Mouse (Mus musculus): ENCODE results near the gene Sgk1.
A peak's percentile ranks its signal among the peaks of the same experiment; 100 is the strongest.

Gene Sgk1

DNA sequence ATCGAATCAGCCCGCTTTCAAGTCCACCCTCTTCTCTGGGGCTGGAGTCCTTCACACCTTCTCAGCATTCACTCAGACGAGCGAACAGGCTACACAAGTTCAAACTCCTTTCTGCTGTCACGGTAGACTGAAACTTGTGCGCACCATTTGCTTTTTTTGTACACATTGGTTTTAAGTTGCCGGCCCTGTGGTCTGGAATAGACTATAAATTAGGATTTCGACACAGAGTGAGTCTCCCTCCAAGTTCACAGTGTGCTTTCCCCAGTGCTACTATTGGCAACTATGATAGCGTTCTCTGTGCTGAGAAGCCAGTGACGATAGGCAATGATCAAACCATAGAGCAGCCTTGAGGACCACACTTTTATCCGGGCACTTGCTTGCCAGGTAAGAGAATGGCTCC is 91.7 kb downstream of the Sgk1 start:
- DNase-seq (ENCODE audit: low read depth, low spot score), result no peak

DNA sequence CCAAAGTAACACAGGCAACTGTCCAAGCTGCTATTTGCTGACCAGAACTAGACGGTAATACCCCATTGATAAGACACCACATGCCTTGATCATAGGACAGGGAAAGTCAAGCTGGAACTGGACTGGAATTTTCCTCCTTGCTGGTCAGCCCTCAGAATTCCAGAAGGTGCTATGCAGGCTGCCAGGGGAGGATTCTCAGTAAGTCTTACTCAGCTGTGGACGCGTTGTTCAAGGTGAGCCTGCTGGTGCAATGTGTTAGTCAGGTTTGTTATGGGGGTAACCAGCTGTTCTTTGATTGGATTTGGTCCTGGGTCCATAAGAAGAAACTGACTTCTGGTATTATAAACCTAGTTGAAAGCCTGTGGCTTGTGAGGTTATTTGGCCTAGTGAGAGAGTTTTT is 92.8 kb downstream of the Sgk1 start:
- no peak for DNase-seq (ENCODE audit: low read depth, low spot score)

DNA sequence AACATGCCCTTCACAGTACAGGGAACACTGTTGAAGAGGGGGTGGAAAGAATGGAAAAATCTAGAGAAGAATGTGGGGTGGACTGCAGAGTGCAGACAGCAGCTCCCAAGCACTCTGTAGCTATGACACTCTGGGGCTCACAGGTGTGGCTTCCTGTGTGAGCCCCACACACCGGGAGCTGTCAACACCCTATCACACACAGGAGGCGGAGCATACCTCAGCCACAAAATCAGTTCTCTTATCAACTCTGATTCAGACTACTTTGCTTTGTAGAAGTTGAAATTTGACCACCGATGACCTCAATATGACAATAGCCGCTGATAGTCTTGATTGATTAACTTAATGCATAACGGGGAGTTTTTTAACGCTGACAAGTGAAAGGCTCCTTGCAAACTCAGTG is 93.4 kb downstream of the Sgk1 start:
- DNase-seq (ENCODE audit: low read depth, low spot score), result peak; percentile 52

DNA sequence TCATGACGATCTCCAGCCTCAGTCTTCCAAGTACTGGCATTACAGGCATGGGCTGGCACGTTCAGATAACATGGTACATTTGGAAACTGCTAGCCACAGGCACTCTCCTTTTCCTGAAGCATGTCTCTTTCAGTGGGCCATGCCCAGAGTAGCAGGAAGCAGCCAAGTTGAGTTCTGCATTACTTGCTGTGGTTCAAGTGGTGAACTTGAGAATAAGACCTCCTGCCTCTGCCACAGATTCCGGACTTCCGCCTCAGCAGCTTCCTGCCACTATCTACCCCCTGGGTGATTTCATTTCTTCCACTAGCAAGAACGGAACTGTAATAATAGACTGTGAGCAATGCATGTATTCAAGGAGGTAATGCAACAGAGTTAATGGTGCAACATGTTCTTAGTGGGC is 94.3 kb downstream of the Sgk1 start:
- DNase-seq (ENCODE audit: low read depth, low spot score), result peak; percentile 65

DNA sequence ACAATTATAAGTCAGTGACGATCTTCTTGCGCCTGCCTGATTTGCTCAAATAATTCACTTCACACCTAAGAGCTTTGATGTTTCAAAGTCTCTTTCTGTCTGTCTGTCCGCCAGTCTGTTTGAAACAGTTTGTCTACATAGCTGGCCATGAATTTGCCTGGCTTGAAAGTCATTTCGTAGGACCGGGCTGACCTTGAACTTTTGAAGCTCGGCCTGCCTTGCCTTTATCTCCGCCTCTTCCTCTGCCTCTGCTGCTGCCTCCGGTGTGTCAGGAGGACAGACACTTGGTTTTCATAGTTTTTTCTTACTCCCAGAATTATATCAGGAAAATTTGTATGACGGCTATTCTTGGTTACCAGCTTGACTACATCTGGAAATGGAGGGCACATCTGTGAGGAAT is 96.4 kb downstream of the Sgk1 start:
- DNase-seq (ENCODE audit: low read depth, low spot score), result no peak

GRCm38 (mm10) chr10:21979286-21979965 is 97.4 kb downstream of the Sgk1 start:
- DNase-seq (ENCODE audit: low read depth, low spot score), result no peak

- DNase-seq (ENCODE audit: low read depth, low spot score), result no peak
Observed at GRCm38 (mm10) chr10:21980780-21981435, 98.9 kb downstream of the Sgk1 start.

DNA sequence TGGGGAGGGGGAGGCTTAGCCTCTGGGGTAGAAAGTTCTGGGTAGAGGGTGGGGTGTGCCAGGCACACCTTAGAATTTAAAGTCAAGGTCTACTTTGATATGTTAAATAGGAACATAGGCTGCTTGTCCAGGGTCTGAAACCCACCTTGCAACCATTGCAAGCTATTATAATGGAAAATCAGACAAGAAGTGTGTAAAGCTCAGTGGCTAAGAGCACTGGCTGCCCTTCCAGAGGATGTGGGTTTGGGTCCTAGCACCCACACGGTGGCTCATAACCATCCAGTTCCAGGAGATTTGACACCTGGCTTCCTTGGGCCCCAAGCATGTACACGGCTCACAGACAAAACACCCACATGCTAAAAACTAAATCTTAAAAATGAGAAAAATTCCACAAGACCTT is 100.3 kb downstream of the Sgk1 start:
- peak; percentile 19 for DNase-seq (ENCODE audit: low read depth, low spot score)

GRCm38 (mm10) chr10:21988489-21988888 is 106.5 kb downstream of the Sgk1 start:
- DNase-seq (ENCODE audit: low read depth, low spot score), result no peak

GRCm38 (mm10) chr10:21991351-21991840 is 109.4 kb downstream of the Sgk1 start:
- DNase-seq (ENCODE audit: low read depth, low spot score), result peak; percentile 72

- peak; percentile 54 for DNase-seq (ENCODE audit: low read depth, low spot score)
Observed at GRCm38 (mm10) chr10:21991986-21992833, 110.2 kb downstream of the Sgk1 start.

DNA sequence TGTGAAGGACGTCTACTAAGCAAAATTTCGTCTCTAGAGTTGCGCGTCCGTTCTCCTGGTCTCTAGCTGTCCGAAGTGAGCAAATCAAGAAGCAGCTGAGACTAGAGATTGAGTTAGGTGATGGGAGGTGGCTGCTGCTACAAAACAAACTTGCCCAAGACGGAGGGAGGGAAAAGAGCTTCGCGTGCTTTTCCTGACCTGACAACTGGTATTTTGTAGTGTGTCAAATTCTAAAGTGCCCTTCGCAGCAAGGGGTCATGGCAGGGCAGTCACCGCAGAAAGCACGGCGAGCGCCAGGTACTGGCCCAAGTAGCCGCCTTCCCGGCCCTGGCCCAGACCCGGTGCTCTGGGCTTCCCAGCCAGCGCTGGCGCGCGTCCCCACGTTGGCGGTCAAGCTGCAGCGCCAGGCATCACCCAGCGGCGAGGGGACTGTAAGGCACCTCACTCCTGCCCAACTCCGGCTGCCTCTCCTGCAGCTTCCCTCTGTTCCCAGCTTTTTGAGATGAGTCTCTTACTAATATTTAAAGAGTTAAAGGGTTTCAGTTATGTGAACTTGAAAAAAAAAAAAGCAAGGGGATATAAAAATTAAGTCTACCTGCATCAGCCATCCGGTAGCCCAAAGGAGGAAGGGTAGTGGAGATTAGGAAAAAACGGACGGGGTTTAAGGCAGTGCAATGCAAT is 111.0 kb downstream of the Sgk1 start:
- DNase-seq (ENCODE audit: low read depth, low spot score), result peak; percentile 68

DNA sequence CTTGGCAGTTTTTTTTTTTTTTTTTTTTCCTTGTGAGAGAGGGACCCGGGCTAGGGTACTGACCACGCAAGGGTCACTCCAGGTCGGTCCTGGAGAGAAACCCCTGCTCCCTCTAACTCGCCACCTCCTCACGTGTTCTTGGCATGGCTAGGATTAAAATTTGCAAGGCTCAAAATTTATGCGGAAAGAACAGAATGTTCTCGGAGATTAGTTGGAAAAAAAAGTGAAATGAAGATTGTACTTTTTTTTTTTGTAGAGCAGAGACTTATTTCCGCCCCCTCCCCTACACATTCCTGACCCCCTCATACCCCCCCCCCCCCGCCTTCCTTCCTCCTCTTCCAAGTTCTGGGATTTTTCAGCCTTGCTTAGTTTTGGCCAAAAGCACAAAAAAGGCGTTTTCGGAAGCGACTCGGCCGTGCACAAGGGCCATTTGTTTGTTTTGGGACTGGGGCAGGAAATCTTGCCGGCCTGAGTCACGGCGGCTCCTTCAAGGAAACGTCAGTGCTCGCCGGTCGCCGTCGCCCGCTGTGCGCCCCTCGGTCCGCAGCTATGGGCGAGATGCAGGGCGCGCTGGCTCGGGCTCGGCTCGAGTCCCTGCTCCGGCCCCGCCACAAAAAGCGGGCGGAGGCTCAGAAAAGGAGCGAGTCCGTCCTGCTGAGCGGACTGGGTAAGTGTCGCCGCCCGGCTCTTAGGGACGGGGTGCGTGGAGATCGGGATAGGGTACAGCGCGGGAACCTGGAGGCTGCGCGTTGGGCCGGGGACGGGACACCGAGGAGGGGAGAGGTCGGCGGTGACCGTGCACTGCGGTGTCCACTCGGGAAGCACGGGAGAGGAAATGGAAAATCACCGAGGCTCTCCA is 111.8 kb downstream of the Sgk1 start:
- no peak for DNase-seq (ENCODE audit: low read depth, low spot score)

DNA sequence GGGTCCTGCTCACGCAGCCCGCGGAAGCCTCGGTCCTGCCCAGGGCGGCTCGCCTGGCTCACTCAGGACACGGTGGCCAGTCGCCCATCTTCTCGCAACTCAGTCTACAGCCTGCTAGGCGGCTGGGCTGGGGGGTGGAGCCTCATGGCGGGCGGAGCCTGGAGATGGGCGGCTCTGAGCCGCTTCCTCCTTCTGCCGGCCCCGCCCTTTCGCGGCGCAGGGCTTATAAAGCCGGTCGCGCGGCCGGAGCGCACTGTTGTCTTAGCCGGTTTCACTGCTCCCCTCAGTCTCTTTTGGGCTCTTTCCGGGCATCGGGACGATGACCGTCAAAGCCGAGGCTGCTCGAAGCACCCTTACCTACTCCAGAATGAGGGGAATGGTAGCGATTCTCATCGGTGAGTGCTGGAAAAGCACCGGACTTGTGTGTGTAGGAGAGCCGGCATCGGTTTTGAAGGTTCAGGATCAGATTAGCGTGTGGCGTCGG is 112.5 kb downstream of the Sgk1 start:
- DNase-seq (ENCODE audit: low read depth, low spot score), result peak; percentile 96

GRCm38 (mm10) chr10:21995221-21995620 is 113.2 kb downstream of the Sgk1 start:
- peak; percentile 85 for DNase-seq (ENCODE audit: low read depth, low spot score)

GRCm38 (mm10) chr10:21995661-21996308 is 113.8 kb downstream of the Sgk1 start:
- peak; percentile 89 for DNase-seq (ENCODE audit: low read depth, low spot score)

DNA sequence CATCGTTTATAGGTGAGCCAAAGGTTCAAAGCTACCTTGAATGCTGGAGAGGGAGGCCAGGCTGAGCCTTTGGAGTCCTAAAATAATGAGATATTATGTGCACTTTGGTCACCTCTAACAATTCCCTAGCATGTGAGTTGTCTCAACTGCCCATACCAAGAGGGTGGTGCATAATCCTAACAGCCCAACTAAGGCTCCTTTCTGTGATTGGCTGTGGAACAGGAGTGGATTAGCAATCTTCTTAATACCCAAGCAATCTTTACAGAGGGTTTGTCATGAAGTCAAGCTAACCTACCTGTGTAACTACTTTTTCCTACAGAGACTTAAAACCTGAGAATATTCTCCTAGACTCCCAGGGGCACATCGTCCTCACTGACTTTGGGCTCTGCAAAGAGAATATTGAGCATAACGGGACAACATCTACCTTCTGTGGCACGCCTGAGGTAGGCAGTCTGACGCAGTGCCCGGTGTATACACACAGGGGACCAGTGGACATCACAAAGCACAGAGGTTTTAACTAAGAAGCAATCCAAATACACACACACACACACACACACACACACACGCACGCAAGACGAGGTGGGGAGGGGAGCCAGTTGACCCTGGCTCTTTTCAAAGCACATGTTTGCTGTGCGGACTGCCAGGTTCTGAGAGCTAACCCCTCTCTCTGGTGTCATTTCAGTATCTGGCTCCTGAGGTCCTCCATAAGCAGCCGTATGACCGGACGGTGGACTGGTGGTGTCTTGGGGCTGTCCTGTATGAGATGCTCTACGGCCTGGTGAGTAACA is 114.9 kb downstream of the Sgk1 start:
- DNase-seq (ENCODE audit: low read depth, low spot score), result no peak

- DNase-seq (ENCODE audit: low read depth, low spot score), result no peak
Observed at GRCm38 (mm10) chr10:21997550-21998204, 115.7 kb downstream of the Sgk1 start.
